Mouse (Mus musculus): ENCODE results near the gene Ralgps1. TPM values are rescaled to one million over a fixed set of nuclear protein-coding genes. Genes with fewer than 3 reads are reported as not detected.
A peak's percentile ranks its signal among the peaks of the same experiment; 100 is the strongest.
"Not testable (repeated sequence)": the region's sequence is repeated elsewhere in the genome, so short reads cannot be mapped to it uniquely, and the experiment has no call there.

Gene Ralgps1
- polyA plus RNA-seq, 1 experiment = 91.6 TPM

GRCm38 (mm10) chr2:33345475-33345874 is 25.8 kb downstream of the Ralgps1 start:
- no peak for TF ChIP-seq CTCF (IDR thresholded peaks at IDR 0.05; ENCODE audit: borderline replicate concordance, extremely low read depth, insufficient read depth, insufficient read length)
- no peak for TF ChIP-seq POLR2A (IDR thresholded peaks at IDR 0.05; ENCODE audit: borderline replicate concordance, extremely low read depth, insufficient read depth, insufficient read length, poor library complexity, severe bottlenecking)
- peak; percentile 83 for DNase-seq (ENCODE audit: low read depth)

GRCm38 (mm10) chr2:33343413-33343812 is 27.9 kb downstream of the Ralgps1 start:
- TF ChIP-seq POLR2A (IDR thresholded peaks at IDR 0.05; ENCODE audit: borderline replicate concordance, extremely low read depth, insufficient read depth, insufficient read length, poor library complexity, severe bottlenecking) (no peak), CTCF (IDR thresholded peaks at IDR 0.05; ENCODE audit: borderline replicate concordance, extremely low read depth, insufficient read depth, insufficient read length) (no peak)
- no peak for DNase-seq (ENCODE audit: low read depth)

GRCm38 (mm10) chr2:33342148-33342547 is 29.1 kb downstream of the Ralgps1 start:
- no peak for DNase-seq (ENCODE audit: low read depth)
- TF ChIP-seq CTCF (IDR thresholded peaks at IDR 0.05; ENCODE audit: borderline replicate concordance, extremely low read depth, insufficient read depth, insufficient read length) (no peak), POLR2A (IDR thresholded peaks at IDR 0.05; ENCODE audit: borderline replicate concordance, extremely low read depth, insufficient read depth, insufficient read length, poor library complexity, severe bottlenecking) (no peak)

- no peak for DNase-seq (ENCODE audit: low read depth)
Observed at GRCm38 (mm10) chr2:33335789-33336188, 35.5 kb downstream of the Ralgps1 start.

GRCm38 (mm10) chr2:33329622-33330021 is 41.7 kb downstream of the Ralgps1 start:
- no peak for TF ChIP-seq CTCF (IDR thresholded peaks at IDR 0.05; ENCODE audit: borderline replicate concordance, extremely low read depth, insufficient read depth, insufficient read length)
- no peak for DNase-seq (ENCODE audit: low read depth)

More at GRCm38 (mm10) chr2:33335789-33336188, 35.5 kb downstream of the Ralgps1 start:
- no peak for TF ChIP-seq CTCF (IDR thresholded peaks at IDR 0.05; ENCODE audit: borderline replicate concordance, extremely low read depth, insufficient read depth, insufficient read length)
- TF ChIP-seq POLR2A (IDR thresholded peaks at IDR 0.05; ENCODE audit: borderline replicate concordance, extremely low read depth, insufficient read depth, insufficient read length, poor library complexity, severe bottlenecking) = no peak

GRCm38 (mm10) chr2:33328941-33329340 is 42.3 kb downstream of the Ralgps1 start:
- DNase-seq (ENCODE audit: low read depth) = no peak
- TF ChIP-seq POLR2A (IDR thresholded peaks at IDR 0.05; ENCODE audit: borderline replicate concordance, extremely low read depth, insufficient read depth, insufficient read length, poor library complexity, severe bottlenecking) = no peak
- peak; percentile 62 for TF ChIP-seq CTCF (IDR thresholded peaks at IDR 0.05; ENCODE audit: borderline replicate concordance, extremely low read depth, insufficient read depth, insufficient read length)

- TF ChIP-seq CTCF (IDR thresholded peaks at IDR 0.05; ENCODE audit: borderline replicate concordance, extremely low read depth, insufficient read depth, insufficient read length) (no peak), POLR2A (IDR thresholded peaks at IDR 0.05; ENCODE audit: borderline replicate concordance, extremely low read depth, insufficient read depth, insufficient read length, poor library complexity, severe bottlenecking) (no peak)
- no peak for DNase-seq (ENCODE audit: low read depth)
Observed at GRCm38 (mm10) chr2:33325359-33325758, 45.9 kb downstream of the Ralgps1 start.

GRCm38 (mm10) chr2:33323799-33324595 is 47.3 kb downstream of the Ralgps1 start:
- TF ChIP-seq CTCF (IDR thresholded peaks at IDR 0.05; ENCODE audit: borderline replicate concordance, extremely low read depth, insufficient read depth, insufficient read length) = no peak
- DNase-seq (ENCODE audit: low read depth) = no peak

- not testable (repeated sequence) for DNase-seq (ENCODE audit: low read depth)
Observed at GRCm38 (mm10) chr2:33323043-33323625, 48.2 kb downstream of the Ralgps1 start.

- TF ChIP-seq CTCF (IDR thresholded peaks at IDR 0.05; ENCODE audit: borderline replicate concordance, extremely low read depth, insufficient read depth, insufficient read length) (no peak), POLR2A (IDR thresholded peaks at IDR 0.05; ENCODE audit: borderline replicate concordance, extremely low read depth, insufficient read depth, insufficient read length, poor library complexity, severe bottlenecking) (no peak)
- no peak for DNase-seq (ENCODE audit: low read depth)
Observed at GRCm38 (mm10) chr2:33321641-33322040, 49.6 kb downstream of the Ralgps1 start.

GRCm38 (mm10) chr2:33321031-33321430 is 50.3 kb downstream of the Ralgps1 start:
- no peak for DNase-seq (ENCODE audit: low read depth)
- TF ChIP-seq CTCF (IDR thresholded peaks at IDR 0.05; ENCODE audit: borderline replicate concordance, extremely low read depth, insufficient read depth, insufficient read length) (no peak), POLR2A (IDR thresholded peaks at IDR 0.05; ENCODE audit: borderline replicate concordance, extremely low read depth, insufficient read depth, insufficient read length, poor library complexity, severe bottlenecking) (no peak)

GRCm38 (mm10) chr2:33320568-33320967 is 50.7 kb downstream of the Ralgps1 start:
- TF ChIP-seq CTCF (IDR thresholded peaks at IDR 0.05; ENCODE audit: borderline replicate concordance, extremely low read depth, insufficient read depth, insufficient read length) (no peak), POLR2A (IDR thresholded peaks at IDR 0.05; ENCODE audit: borderline replicate concordance, extremely low read depth, insufficient read depth, insufficient read length, poor library complexity, severe bottlenecking) (no peak)
- no peak for DNase-seq (ENCODE audit: low read depth)
